Mouse (Mus musculus) MEL (cell line): Measurements from ENCODE around the gene Plac9a.

Experiments used
- CTCF ChIP-seq, 3 experiments: IDR thresholded peaks in 2 of 3; conservative IDR thresholded peaks in 1 of 3; 2 replicates each; pipeline ENCODE4 v1.5.1; 2011 to 2012; ENCODE audit warnings: low read length in 3 of 3, low read depth in 2 of 3, mild to moderate bottlenecking in 2 of 3, improper control_type of control experiment in 1 of 3, inconsistent platforms in 1 of 3, mixed read lengths in 1 of 3, moderate library complexity in 1 of 3; ENCODE audit not compliant: control insufficient read depth in 1 of 3, insufficient read depth in 1 of 3, poor library complexity in 1 of 3, severe bottlenecking in 1 of 3
- EP300 ChIP-seq, 2 experiments: IDR thresholded peaks; 2 replicates each; pipeline ENCODE4 v1.6.1; 2011; ENCODE audit warnings: improper control_type of control experiment in 2 of 2, low read length in 2 of 2, low read depth in 1 of 2, mild to moderate bottlenecking in 1 of 2
- GATA1 ChIP-seq: IDR thresholded peaks from 2 replicates; pipeline ENCODE4 v1.6.1; 2011; ENCODE audit warnings: low read depth, low read length, improper control_type of control experiment

DNA sequence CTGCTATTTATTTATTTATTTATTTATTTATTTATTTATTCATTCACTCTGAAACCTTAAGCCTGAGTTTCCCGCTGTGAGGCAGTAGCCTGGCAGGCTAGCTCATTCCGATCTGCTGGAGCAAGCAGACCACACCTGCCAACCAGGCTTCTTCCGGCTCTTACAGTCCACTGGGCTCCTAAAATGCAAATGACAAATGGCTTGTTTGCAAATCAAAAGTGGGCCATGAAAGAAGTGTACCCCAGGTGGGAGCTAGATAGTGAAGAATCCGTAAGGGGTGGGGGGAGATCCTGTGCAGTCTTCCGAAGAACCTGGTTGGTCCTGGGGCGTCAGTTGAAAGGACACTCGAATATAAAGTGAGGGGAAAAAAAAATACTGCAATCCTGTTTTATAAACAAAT, 61.9 kb downstream of the Plac9a start:
- no peak for TF ChIP-seq GATA1
- TF ChIP-seq CTCF (IDR thresholded peaks at IDR 0.05 in 2 of 3, conservative IDR thresholded peaks at IDR 0.05 in 1 of 3; ENCODE audit: control insufficient read depth in 1 of 3, insufficient read depth in 1 of 3, low read depth in 2 of 3, low read length in 3 of 3, poor library complexity in 1 of 3, severe bottlenecking in 1 of 3) = no peak
- no peak for TF ChIP-seq EP300 (IDR thresholded peaks at IDR 0.05; ENCODE audit: low read depth in 1 of 2, low read length in 2 of 2)
